Mouse (Mus musculus) lung, embryonic 14.5 days (tissue): Measurements from ENCODE around the gene Cul7. TPM values are rescaled to one million over a fixed set of nuclear protein-coding genes. Genes with fewer than 3 reads are reported as not detected.

ENCODE experiments used
- ATAC-seq: fragments of 200-750 bp; cut with Nextera tagmentation; 2 replicates; pipeline ENCODE4 v1.8.0; 2017; ENCODE audit warnings: mild to moderate bottlenecking, moderate TSS enrichment, moderate library complexity; ENCODE audit not compliant: insufficient read depth
- DNase-seq: peaks from one replicate; pipeline ENCODE4 v3.0.0-alpha.2; 2015
- H3K27ac ChIP-seq: fragments of 300-500 bp; sonication (generic); 2 replicates; pipeline ENCODE4 v1.5.1; 2014; ENCODE audit warnings: low read depth, mild to moderate bottlenecking, moderate library complexity
- H3K27me3 ChIP-seq: fragments of 300-500 bp; sonication (generic); 2 replicates; pipeline ENCODE4 v1.6.1; 2014; ENCODE audit warnings: low read length, control low read depth; ENCODE audit not compliant: insufficient read depth
- H3K36me3 ChIP-seq: fragments of 300-500 bp; sonication (generic); 2 replicates; pipeline ENCODE4 v1.6.1; 2014; ENCODE audit warnings: control low read depth; ENCODE audit not compliant: insufficient read depth
- H3K4me1 ChIP-seq: fragments of 300-500 bp; sonication (generic); 2 replicates; pipeline ENCODE4 v1.6.1; 2014; ENCODE audit warnings: antibody characterized with exemption, control low read depth; ENCODE audit not compliant: insufficient read depth
- H3K4me2 ChIP-seq: fragments of 300-500 bp; sonication (generic); 2 replicates; pipeline ENCODE4 v1.6.1; 2014; ENCODE audit warnings: mild to moderate bottlenecking
- H3K4me3 ChIP-seq: fragments of 300-500 bp; sonication (generic); 2 replicates; pipeline ENCODE4 v1.5.1; 2014; ENCODE audit warnings: low read depth, low read length
- H3K9ac ChIP-seq: fragments of 300-500 bp; sonication (generic); 2 replicates; pipeline ENCODE4 v1.6.1; 2014
- H3K9me3 ChIP-seq: fragments of 300-500 bp; sonication (generic); 2 replicates; pipeline ENCODE4 v1.6.1; 2016; ENCODE audit warnings: low read depth, low read length, control low read depth
- CTCF ChIP-seq: IDR thresholded peaks from 2 replicates; pipeline ENCODE4 v1.5.1; 2016; ENCODE audit warnings: antibody characterized with exemption, low read depth
- WGBS: fragments of 180-500 bp; shearing (Covaris S2); extraction: QIAGEN DNeasy Blood & Tissue Kit; methylation state at CpG from one replicate; pipeline ENCODE4 v1.1.7; 2014; 5-methylcytosine and 5-hydroxymethylcytosine counted together
- polyA plus RNA-seq: library from polyadenylated mRNA; unstranded; fragments of >200 nt; fragmentation: Nextera tagmentation; extraction: Ambion mirVana; gene quantifications from 2 replicates; pipeline ENCODE4 v1.2.1, GENCODE M21; 2014

The Cul7 gene
- polyA plus RNA-seq, 1 experiment from 2014 or later, result 36.6 TPM

GRCm38 (mm10) chr17:46691390-46691789, 41.3 kb downstream of the Cul7 start:
- no peaks in the 10 kb centered on the region for H3K4me1 ChIP-seq
- H3K4me2 ChIP-seq, result no peak overlapping the region
- H3K4me3 ChIP-seq, result no peak overlapping the region
- no peak overlapping the region for H3K27ac ChIP-seq
- no peaks in the 10 kb centered on the region for H3K9me3 ChIP-seq
- ATAC-seq, result no peak
- no peak overlapping the region for H3K9ac ChIP-seq
- H3K27me3 ChIP-seq, result no peaks in the 10 kb centered on the region
- peaks cover 47% of the 10 kb centered on the region for H3K36me3 ChIP-seq
- no peak for DNase-seq
- TF ChIP-seq CTCF, result no peak
- WGBS, result 88% methylated on average over 2 of the region's 2 CpGs

GRCm38 (mm10) chr17:46694517-46695063, 44.5 kb downstream of the Cul7 start:
- 52% methylated on average over 1 of the region's 1 CpGs for WGBS
- Histone ChIP-seq H3K9ac (no peak overlapping the region), H3K36me3 (peaks cover 41% of the 10 kb centered on the region), H3K9me3 (no peaks in the 10 kb centered on the region), H3K4me2 (no peak overlapping the region), H3K27ac (no peak overlapping the region), H3K27me3 (no peaks in the 10 kb centered on the region), H3K4me1 (no peaks in the 10 kb centered on the region), H3K4me3 (no peak overlapping the region)
- no peak for TF ChIP-seq CTCF
- ATAC-seq (no peak), DNase-seq (no peak)

- no peak for TF ChIP-seq CTCF
- peaks cover 4% of the 10 kb centered on the region; the same call in 1 of the 2 replicates for H3K4me1 ChIP-seq
- no peak overlapping the region for H3K4me3 ChIP-seq
- H3K27me3 ChIP-seq, result no peaks in the 10 kb centered on the region
- no peak overlapping the region for H3K4me2 ChIP-seq
- H3K27ac ChIP-seq, result no peak overlapping the region
- no peaks in the 10 kb centered on the region for H3K9me3 ChIP-seq
- 85% methylated on average over 6 of the region's 6 CpGs for WGBS
- DNase-seq, result no peak
- no peak for ATAC-seq
- peaks cover 26% of the 10 kb centered on the region for H3K36me3 ChIP-seq
- no peak overlapping the region for H3K9ac ChIP-seq
Observed at GRCm38 (mm10) chr17:46698515-46698914, 48.4 kb downstream of the Cul7 start.

GRCm38 (mm10) chr17:46699245-46699644, 49.1 kb downstream of the Cul7 start:
- 81% methylated on average over 5 of the region's 5 CpGs for WGBS
- Histone ChIP-seq H3K4me2 (no peak overlapping the region), H3K4me1 (peaks cover 10% of the 10 kb centered on the region; the same call in 1 of the 2 replicates), H3K9ac (no peak overlapping the region), H3K4me3 (no peak overlapping the region), H3K36me3 (peaks cover 26% of the 10 kb centered on the region), H3K27me3 (no peaks in the 10 kb centered on the region), H3K27ac (no peak overlapping the region), H3K9me3 (no peaks in the 10 kb centered on the region)
- ATAC-seq, result no peak
- DNase-seq, result no peak
- no peak for TF ChIP-seq CTCF

- ATAC-seq, result no peak
- TF ChIP-seq CTCF, result no peak
- no peak overlapping the region for H3K4me3 ChIP-seq
- H3K9ac ChIP-seq, result no peak overlapping the region
- no peak overlapping the region for H3K27ac ChIP-seq
- H3K27me3 ChIP-seq, result no peaks in the 10 kb centered on the region
- no peak overlapping the region for H3K4me2 ChIP-seq
- peaks cover 26% of the 10 kb centered on the region for H3K36me3 ChIP-seq
- no peaks in the 10 kb centered on the region for H3K9me3 ChIP-seq
- DNase-seq, result no peak
- peaks cover 10% of the 10 kb centered on the region; the same call in 1 of the 2 replicates for H3K4me1 ChIP-seq
- WGBS, result 93% methylated on average over 3 of the region's 3 CpGs
Observed at GRCm38 (mm10) chr17:46699912-46700311, 49.8 kb downstream of the Cul7 start.

GRCm38 (mm10) chr17:46701489-46701888, 51.4 kb downstream of the Cul7 start:
- no peak overlapping the region for H3K27ac ChIP-seq
- no peaks in the 10 kb centered on the region for H3K27me3 ChIP-seq
- WGBS, result 79% methylated on average over 12 of the region's 12 CpGs
- peaks cover 10% of the 10 kb centered on the region; the same call in 1 of the 2 replicates for H3K4me1 ChIP-seq
- ATAC-seq, result no peak
- no peak overlapping the region for H3K4me3 ChIP-seq
- H3K9ac ChIP-seq, result no peak overlapping the region
- H3K4me2 ChIP-seq, result no peak overlapping the region
- H3K36me3 ChIP-seq, result peaks cover 23% of the 10 kb centered on the region
- H3K9me3 ChIP-seq, result no peaks in the 10 kb centered on the region
- no peak for TF ChIP-seq CTCF
- DNase-seq, result no peak

GRCm38 (mm10) chr17:46702100-46702499, 52.0 kb downstream of the Cul7 start:
- 84% methylated on average over 12 of the region's 12 CpGs for WGBS
- DNase-seq (no peak), ATAC-seq (no peak)
- Histone ChIP-seq H3K4me2 (no peak overlapping the region), H3K27ac (no peak overlapping the region), H3K36me3 (peaks cover 23% of the 10 kb centered on the region), H3K9me3 (no peaks in the 10 kb centered on the region), H3K4me3 (no peak overlapping the region), H3K27me3 (no peaks in the 10 kb centered on the region), H3K9ac (no peak overlapping the region; the same call in 1 of the 2 replicates), H3K4me1 (peaks cover 10% of the 10 kb centered on the region)
- TF ChIP-seq CTCF, result no peak
